Mouse (Mus musculus) effector memory CD4-positive, alpha-beta T cell, adult 7 months (primary cell): Measurements from ENCODE around the gene Zfp111. TPM values are rescaled to one million over a fixed set of nuclear protein-coding genes. Genes with fewer than 3 reads are reported as not detected.

ENCODE experiments used
- polyA plus RNA-seq: library from polyadenylated mRNA; unstranded; fragments of 100-300 nt; shearing (Covaris generic); gene quantifications from one replicate; pipeline ENCODE4 v1.2.1, GENCODE M21; 2017

Zfp111 gene
- 0.29 TPM for polyA plus RNA-seq

GRCm38 (mm10) chr7:24211343-24211742, at the start of gene Zfp111:
Zfp111 (minus strand) TSS chr7:24211443.

DNA sequence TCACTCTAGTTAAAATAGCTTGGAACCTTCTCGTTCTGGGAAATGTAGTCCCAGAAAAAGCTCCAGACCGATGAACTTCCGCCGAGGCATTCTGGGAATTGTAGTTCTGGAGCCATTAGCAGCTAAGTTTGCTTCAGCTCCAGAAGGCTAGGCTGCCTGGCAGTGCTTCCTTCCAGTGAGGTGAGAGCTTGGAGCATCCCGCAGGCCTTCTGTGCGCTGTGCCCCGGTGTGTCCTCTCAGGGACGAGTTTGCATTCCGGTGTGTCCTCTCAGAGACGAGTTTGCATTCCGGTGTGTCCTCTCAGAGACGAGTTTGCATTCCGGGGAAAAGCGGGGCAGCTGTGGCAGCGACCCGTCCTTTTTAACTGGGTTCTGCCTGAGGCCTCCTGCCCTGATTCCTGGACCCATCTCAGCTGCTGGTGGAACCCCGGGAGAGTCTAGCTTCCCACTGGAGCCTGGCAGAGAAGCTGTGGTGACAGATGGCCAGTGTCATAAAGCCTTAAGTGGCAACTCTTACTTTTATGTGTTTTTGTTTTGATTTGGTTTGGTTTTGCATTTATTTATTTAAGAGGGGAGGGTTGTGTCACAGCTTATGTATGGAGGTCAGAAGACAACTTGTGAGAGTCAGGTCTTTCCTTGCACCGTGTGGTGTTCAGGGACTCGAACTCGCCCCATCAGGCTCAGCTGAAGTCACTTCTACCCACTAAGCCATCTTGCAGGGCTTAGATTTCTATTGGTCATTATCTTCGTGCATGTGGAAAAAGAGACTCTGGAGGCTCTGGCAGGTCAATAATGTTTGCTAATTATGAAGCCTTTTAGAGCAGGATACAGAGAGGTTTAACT, 43.6 kb upstream of the Zfp111 start, which contains the start of gene Zfp108:
Gene Zfp108 (plus strand): TSS at position 162 of the 842 bp plus-strand sequence.

DNA sequence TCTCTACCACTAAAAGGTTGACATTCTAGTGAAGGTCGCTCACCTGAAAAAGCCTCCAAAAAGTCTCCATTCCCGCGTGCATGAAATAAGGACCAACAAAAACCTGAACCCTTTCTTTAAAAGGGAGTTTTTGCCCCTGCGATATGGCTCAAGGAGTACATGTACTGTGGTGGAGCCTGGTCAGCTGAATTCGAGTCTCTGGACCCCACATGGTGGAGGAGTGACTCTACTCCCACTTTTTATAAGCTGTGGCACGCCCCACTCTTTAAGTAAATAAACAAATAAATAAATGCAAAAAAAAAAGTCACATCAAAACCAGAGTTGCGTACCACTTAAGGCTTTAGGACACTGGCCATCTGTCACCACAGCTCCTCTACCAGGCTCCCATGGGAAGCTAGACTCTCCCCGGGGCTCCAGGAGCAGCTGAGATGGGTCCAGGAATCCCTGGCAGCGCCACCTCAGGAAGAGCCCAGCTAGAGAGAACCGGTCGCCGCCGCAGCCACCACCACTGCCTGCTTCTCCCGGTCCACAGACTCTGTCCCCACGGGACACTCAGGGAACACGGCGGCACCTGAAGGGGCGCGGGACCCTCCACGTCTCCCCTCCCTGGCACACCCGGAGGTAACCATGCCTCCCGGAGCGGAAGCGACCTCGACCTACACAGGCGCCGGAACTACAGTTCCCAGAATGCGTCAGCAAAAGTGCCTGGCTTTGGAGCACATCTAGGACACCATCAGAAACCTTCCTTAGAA, 26.0 kb upstream of the Zfp111 start, which contains the start of gene Zfp109:
Gene Zfp109 (minus strand): TSS at position 521 of the 752 bp plus-strand sequence.

GRCm38 (mm10) chr7:24174618-24175336, 36.5 kb downstream of the Zfp111 start, which contains the start of gene Zfp114:
Zfp114 (plus strand) TSS chr7:24175060.

Other genes starting within 250 kb of the Zfp111 start
- not detected for gene Vmn1r181, start 236.8 kb downstream of the Zfp111 start, polyA plus RNA-seq
- not detected for gene V1rd19, start 209.8 kb downstream of the Zfp111 start, polyA plus RNA-seq
- gene Vmn1r183, start 158.2 kb downstream of the Zfp111 start, polyA plus RNA-seq = 0.15 TPM
- 29.6 TPM for gene Zfp180, start 129.5 kb downstream of the Zfp111 start, polyA plus RNA-seq
- 1.8 TPM for gene Zfp112, start 99.1 kb downstream of the Zfp111 start, polyA plus RNA-seq
- 4.5 TPM for gene Zfp235, start 77.3 kb downstream of the Zfp111 start, polyA plus RNA-seq
- 0.34 TPM for gene Zfp114, start 36.4 kb downstream of the Zfp111 start, polyA plus RNA-seq
- 2.5 TPM for gene Zfp109, start 26.1 kb upstream of the Zfp111 start, polyA plus RNA-seq
- 0.20 TPM for gene Zfp108, start 43.4 kb upstream of the Zfp111 start, polyA plus RNA-seq
- 0.72 TPM for gene Zfp93, start 59.0 kb upstream of the Zfp111 start, polyA plus RNA-seq
- 11.7 TPM for gene Zfp61, start 89.8 kb upstream of the Zfp111 start, polyA plus RNA-seq
- 3.8 TPM for gene Zfp94, start 105.2 kb upstream of the Zfp111 start, polyA plus RNA-seq
- gene Tescl, start 122.5 kb upstream of the Zfp111 start, polyA plus RNA-seq = not detected
- gene Lypd5, start 137.8 kb upstream of the Zfp111 start, polyA plus RNA-seq = 0.45 TPM
- gene Kcnn4, start 158.8 kb upstream of the Zfp111 start, polyA plus RNA-seq = 156 TPM
- 49.0 TPM for gene Smg9, start 188.2 kb upstream of the Zfp111 start, polyA plus RNA-seq
- gene Irgc1, start 240.9 kb upstream of the Zfp111 start, polyA plus RNA-seq = not detected